22 mouse cellular contexts compared by ENCODE assay signal in the genomic region with DNA sequence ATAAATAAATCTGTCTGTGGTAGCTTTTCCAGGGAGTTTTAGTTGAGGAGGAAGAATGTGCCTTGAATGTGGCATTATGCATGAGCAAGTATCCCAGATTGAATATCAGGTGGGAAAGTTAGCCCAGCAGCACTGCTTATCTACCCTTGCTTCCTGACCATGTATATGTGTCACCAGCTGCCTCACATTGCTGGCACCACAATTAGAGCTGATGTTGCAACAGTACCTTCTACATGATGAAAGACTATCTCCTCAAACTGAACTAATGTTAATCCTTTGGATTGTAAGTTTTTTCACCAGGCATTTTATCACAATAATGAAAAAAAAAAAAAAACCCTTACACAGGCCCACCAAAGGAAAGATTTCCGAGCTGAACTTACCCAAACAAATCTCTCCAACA.
DNase-seq lines count a peak whose midpoint lies in the region; TF ChIP-seq lines count a peak whose summit lies in the region.
"Had no signal": no experiment of that assay in that cellular context is flagged by ENCODE, and none has a peak within 500 bp of the region (broad histone marks: within the 10 kb centered on the region; RNA-seq: fewer than 3 reads in every experiment).

No protein-coding gene starts in this region.

- H3K36me3 ChIP-seq in C2C12 (ENCODE audit: control insufficient read depth, insufficient read depth), result no peaks in the 10 kb centered on the region
- no peaks in the 10 kb centered on the region for H3K36me3 ChIP-seq in hindbrain, embryonic 10.5 days
- H3K36me3 ChIP-seq: embryonic facial prominence, embryonic 10.5 days; embryonic facial prominence, embryonic 12.5 days; forebrain, embryonic 15.5 days had no signal

- DNase-seq in 416B (ENCODE audit: low read depth), result peak; percentile 8
- peak; percentile 23 for DNase-seq in lung, postnatal 14 days
- DNase-seq in lung, postnatal 36 days, result peak; percentile 50
- no peak for DNase-seq in layer of hippocampus, postnatal 14 days (ENCODE audit: low spot score in 2 of 2)
- DNase-seq in testis, postnatal 14 days (ENCODE audit: low spot score), result no peak
- no peak for DNase-seq in layer of hippocampus, postnatal 10 days (ENCODE audit: low spot score in 2 of 2)
- no peak for DNase-seq in hindbrain, embryonic 10.5 days (ENCODE audit: low spot score)
- DNase-seq: adrenal gland, adult 8-10 months; adrenal gland, postnatal 14 days; adrenal gland, postnatal 36 days; B cell, adult 2 months; cerebellum, adult 11-12 months; cerebellum, adult 2 months; cerebellum, adult 9-10 months; cerebellum, postnatal 10 days; cerebellum, postnatal 25 days; forebrain, postnatal 0 days had no signal

- no peaks in the 10 kb centered on the region for H3K79me3 ChIP-seq in C2C12 (ENCODE audit: low read depth)

- H3K9me3 ChIP-seq in hindbrain, embryonic 10.5 days, result no peaks in the 10 kb centered on the region
- H3K9me3 ChIP-seq: embryonic facial prominence, embryonic 10.5 days; embryonic facial prominence, embryonic 12.5 days; forebrain, embryonic 13.5 days; forebrain, embryonic 15.5 days had no signal

- no peaks in the 10 kb centered on the region for H3K4me1 ChIP-seq in hindbrain, embryonic 10.5 days (replicated peaks)
- H3K4me1 ChIP-seq: embryonic facial prominence, embryonic 12.5 days had no signal

- H3K27me3 ChIP-seq in C2C12 (ENCODE audit: control insufficient read depth, insufficient read depth, insufficient read length), result no peaks in the 10 kb centered on the region
- H3K27me3 ChIP-seq in hindbrain, embryonic 10.5 days (ENCODE audit: insufficient read depth, poor library complexity, severe bottlenecking), result no peaks in the 10 kb centered on the region
- H3K27me3 ChIP-seq: embryonic facial prominence, embryonic 12.5 days; forebrain, embryonic 13.5 days; forebrain, embryonic 15.5 days had no signal

- no peak overlapping the region for H3K27ac ChIP-seq in hindbrain, embryonic 10.5 days
- H3K27ac ChIP-seq: embryonic facial prominence, embryonic 10.5 days; embryonic facial prominence, embryonic 12.5 days; forebrain, embryonic 13.5 days; forebrain, embryonic 15.5 days had no signal

- H3K4me3 ChIP-seq in C2C12 (ENCODE audit: insufficient read depth, poor library complexity, severe bottlenecking), result no peak overlapping the region
- no peak overlapping the region for H3K4me3 ChIP-seq in hindbrain, embryonic 10.5 days
- H3K4me3 ChIP-seq: embryonic facial prominence, embryonic 10.5 days; embryonic facial prominence, embryonic 12.5 days; forebrain, embryonic 13.5 days; forebrain, embryonic 15.5 days had no signal

- TF ChIP-seq CTCF in C2C12 (IDR thresholded peaks at IDR 0.05; ENCODE audit: control insufficient read depth, insufficient read depth, insufficient read length), result no peak

- WGBS in hindbrain, embryonic 10.5 days, result 84% methylated on average over 1 of the region's 1 CpGs

- H3ac ChIP-seq in C2C12 (ENCODE audit: control insufficient read depth, insufficient read length, low read depth), result no peak overlapping the region

- H3K79me2 ChIP-seq in C2C12 (ENCODE audit: control insufficient read depth, insufficient read depth), result no peaks in the 10 kb centered on the region

TF ChIP-seq in C2C12, 6 proteins besides CTCF, POLR2A, EP300 and RAD21:
- TF ChIP-seq USF1 (IDR thresholded peaks at IDR 0.05; ENCODE audit: low read depth), result no peak
- TF ChIP-seq CEBPB (IDR thresholded peaks at IDR 0.05; ENCODE audit: low read depth), result peak; percentile 79
- TF ChIP-seq MYOG (IDR thresholded peaks at IDR 0.05; ENCODE audit: control insufficient read depth, extremely low read depth, insufficient read length), result no peak
- TF ChIP-seq MYOD1 (IDR thresholded peaks at IDR 0.05; ENCODE audit: control insufficient read depth, insufficient read length, low read depth), result peak; percentile 44
- TF ChIP-seq FOSL1 (IDR thresholded peaks at IDR 0.05; ENCODE audit: insufficient read depth, low read length, poor library complexity, severe bottlenecking), result no peak
TF ChIP-seq in C2C12: peak in this region for 2.

Comparison
In these comparisons a context has a peak if more than half of its experiments do, and no peak if none do; other contexts are left out.
1. DNase-seq: peak in 416B (single experiment), lung, postnatal 14 days (single experiment) and lung, postnatal 36 days (single experiment); none in layer of hippocampus, postnatal 14 days (0 of 2), testis, postnatal 14 days (single experiment), layer of hippocampus, postnatal 10 days (0 of 2) and hindbrain, embryonic 10.5 days (single experiment).